21 mouse cellular contexts compared by ENCODE assay signal in genomic region chr1:90300229-90300628, GRCm38 (mm10).
"Had no signal": no experiment of that assay in that cellular context is flagged by ENCODE, and none has a peak within 500 bp of the region (broad histone marks: within the 10 kb centered on the region; RNA-seq: fewer than 3 reads in every experiment).

No protein-coding gene starts in this region.

- ATAC-seq: liver, postnatal 0 days; midbrain, embryonic 16.5 days had no signal

- H3K9ac ChIP-seq: liver, embryonic 15.5 days; liver, postnatal 0 days; neural tube, embryonic 13.5 days; neural tube, embryonic 15.5 days had no signal

- H3K4me3 ChIP-seq: liver, embryonic 15.5 days; megakaryocyte, embryonic 14.5 days; myocyte; neural tube, embryonic 13.5 days; neural tube, embryonic 15.5 days had no signal

- H3K27ac ChIP-seq: liver, embryonic 15.5 days; macrophage; neural tube, embryonic 13.5 days; neural tube, embryonic 15.5 days had no signal

- H3K4me2 ChIP-seq: liver, embryonic 15.5 days; midbrain, embryonic 11.5 days; neural tube, embryonic 13.5 days; neural tube, embryonic 15.5 days had no signal

- H3K9me3 ChIP-seq: liver, embryonic 15.5 days; neural tube, embryonic 13.5 days; neural tube, embryonic 15.5 days had no signal

- H3K27me3 ChIP-seq: megakaryocyte, embryonic 14.5 days; neural tube, embryonic 13.5 days; neural tube, embryonic 15.5 days had no signal

- H3K36me3 ChIP-seq: liver, embryonic 15.5 days; neural tube, embryonic 13.5 days; neural tube, embryonic 15.5 days had no signal

- H3K4me1 ChIP-seq: liver, embryonic 15.5 days; megakaryocyte, embryonic 14.5 days had no signal

- DNase-seq: liver, postnatal 0 days; lung, adult 2 months; lung, postnatal 14 days; lung, postnatal 36 days; midbrain, embryonic 14.5 days; retina, postnatal 1 day; right cerebral cortex, adult 18-20 months; right cerebral cortex, postnatal 25 days; right cerebral cortex, postnatal 4 days; spleen, adult 18-20 months; thymus, adult 18-20 months; thymus, postnatal 14 days; thymus, postnatal 36 days had no signal
